Mouse (Mus musculus): ENCODE data around the gene Tmprss12.

The Tmprss12 gene

DNA sequence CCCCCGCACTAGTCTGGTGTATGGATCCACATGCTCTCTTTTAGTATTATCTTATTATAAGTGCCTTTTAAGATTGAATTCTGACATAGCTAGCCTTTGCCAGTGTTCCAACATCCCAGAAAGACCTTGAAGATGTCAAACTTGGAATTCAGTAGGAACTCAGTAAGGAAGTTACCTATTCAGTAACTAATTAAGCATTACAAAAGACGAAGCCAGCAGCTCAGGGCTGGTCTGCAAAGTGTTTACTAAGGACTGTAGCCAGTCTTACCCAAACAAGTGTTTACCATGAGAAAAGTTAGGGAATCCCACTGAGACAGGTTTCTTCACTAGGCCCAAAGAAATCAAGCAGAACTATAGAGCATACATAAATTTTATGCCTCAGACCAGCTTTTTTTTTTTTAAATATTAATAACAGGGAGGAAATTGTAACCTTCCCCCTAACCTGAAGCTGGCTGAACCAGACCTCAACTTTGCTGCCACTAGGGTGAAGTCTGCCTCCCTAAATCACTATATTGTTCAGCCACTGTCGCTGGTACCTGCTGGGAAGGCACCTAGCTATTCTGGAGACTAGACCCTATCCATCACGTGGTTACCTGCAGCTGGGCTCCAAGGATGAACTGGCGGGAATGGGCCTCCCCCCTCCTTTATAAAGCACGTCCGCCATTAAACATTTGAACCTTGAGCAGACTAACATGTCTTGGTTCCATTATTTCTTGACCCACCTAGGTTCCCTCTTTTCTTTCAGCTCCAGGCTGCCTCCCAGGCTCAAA is 5.7 kb upstream of the Tmprss12 start:
- no peak for DNase-seq (ENCODE audit: low spot score)

DNA sequence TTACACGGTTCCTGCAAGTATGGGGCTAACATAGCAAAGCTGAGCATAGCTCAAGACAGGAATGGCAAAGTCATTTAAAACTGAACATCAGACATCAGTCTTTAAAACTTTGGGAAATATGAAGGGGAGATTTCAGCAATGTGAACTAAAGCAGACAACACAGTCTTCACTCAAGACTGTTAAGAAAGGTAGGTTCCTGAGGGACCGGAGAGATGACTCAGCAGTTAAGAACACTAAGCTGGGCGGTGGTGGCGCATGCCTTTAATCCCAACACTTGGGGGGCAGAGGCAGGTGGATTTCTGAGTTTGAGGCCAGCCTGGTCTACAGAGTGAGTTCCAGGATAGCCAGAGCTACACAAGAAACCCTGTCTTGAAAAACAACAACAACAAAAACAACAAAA is 4.2 kb upstream of the Tmprss12 start:
- DNase-seq (ENCODE audit: low spot score) = no peak

DNA sequence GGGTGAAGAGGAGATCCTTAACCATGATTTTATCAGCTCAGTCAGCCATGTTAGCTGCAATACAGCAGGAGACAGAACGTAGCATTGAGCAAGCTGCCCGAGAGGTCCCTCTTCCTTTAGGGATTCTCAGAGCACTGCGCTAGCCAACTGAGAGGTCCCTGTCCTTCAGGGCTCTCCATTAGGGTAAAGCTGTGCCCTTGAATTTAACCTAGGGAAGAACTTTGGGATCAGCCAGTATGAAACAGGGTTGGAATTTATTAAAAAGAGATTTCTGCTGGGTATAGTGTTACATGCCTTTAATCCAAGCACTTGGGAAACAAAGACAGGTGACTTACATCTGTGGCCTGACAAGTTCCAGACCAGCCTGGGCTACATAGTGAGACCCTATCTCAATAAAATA is 3.1 kb upstream of the Tmprss12 start:
- no peak for DNase-seq (ENCODE audit: low spot score)

DNA sequence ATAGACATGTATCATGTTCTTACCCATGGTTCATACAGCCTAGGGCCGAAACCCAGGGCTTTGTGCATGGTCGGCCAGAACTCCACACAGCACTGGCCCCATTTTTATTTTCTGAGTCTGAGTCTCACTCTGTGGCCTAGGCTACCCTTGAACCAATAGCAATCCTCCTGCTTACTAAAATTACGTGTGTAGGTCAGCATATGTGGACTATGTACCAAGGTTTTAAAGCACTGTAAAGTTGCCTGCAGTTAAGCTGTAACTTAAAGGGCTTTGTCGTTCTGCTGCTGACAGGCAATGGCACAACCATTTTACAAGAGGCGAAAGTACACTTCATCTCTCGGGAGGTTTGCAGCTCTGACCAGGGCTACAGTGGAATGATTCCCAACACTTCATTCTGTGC is 8.3 kb downstream of the Tmprss12 start:
- DNase-seq (ENCODE audit: low spot score) = no peak

DNA sequence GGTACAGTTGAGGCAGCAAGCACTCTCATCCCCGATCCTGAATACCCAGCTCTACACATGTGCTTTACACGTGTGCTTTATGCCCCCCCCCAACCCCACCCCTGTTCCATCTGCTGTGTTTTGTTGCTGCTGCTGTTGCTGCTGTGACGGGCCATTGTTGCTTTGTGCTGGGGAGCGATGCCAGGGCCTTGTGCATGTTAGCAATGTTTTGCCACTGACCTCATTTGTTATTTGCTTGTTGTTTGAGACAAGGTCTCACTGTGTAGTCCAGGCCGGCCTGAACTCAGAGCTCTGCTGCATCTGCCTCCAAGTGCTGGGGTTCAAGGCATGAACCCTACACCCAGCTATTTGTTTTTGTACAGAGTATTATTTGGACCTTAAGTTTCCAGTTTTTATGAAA is 10.2 kb downstream of the Tmprss12 start:
- no peak for DNase-seq (ENCODE audit: low spot score)

DNA sequence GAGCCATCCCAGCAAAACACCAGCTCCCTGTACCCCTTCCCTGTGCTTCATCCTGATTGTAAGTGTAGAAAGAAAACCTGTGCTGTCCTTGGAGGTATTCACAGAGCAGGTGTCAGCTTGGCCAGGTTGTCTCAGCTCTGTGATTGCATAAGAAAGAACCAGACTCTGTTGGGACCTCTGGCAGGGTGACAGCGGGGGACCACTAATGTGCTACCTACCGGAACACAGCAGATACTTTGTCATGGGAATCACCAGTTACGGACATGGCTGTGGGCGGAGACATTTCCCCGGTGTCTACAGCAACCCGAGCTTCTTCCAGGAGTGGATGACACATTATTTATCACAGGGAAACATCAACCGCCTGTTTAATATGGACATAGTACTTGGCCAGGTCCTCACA is 11.7 kb downstream of the Tmprss12 start:
- DNase-seq (ENCODE audit: low spot score) = no peak

DNA sequence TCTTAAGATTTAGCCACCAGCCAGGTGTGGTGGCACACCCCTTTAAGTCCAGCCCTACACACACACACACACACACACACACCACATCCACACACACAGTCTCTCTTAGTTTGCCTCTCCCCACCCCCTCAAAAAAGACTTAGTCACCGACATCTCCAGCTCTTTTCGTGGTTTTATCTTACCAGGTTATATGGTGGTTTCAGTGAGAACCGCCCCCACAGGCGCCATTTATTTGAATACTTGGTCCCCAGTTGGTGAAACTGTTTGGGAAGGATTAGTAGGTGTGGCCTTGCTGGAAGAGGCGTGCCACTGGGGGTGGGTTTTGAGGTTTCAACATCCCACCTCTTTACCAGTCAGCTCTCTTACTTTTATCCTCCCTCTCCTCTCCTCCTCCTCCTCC is 17.2 kb downstream of the Tmprss12 start:
- DNase-seq (ENCODE audit: low spot score) = no peak

DNA sequence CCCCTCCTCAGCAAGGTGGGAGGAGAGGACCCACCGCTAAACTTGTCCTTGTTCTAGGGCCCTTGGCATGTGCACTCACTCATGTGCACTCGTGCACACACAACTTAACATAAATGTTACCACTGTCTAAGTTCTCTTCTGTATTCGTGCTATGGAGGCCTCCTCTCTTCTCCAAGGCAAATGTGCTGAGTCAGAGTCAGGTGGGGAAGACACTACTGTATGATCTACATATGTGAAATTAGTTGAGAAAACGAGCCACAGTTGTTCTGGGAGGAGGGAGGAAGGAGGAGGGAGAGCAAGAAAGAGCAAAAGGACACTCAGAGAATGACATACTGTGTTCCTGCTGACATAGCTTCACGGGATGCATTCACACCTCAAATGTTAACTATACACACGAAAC is 19.9 kb downstream of the Tmprss12 start:
- DNase-seq (ENCODE audit: low spot score) = no peak

DNA sequence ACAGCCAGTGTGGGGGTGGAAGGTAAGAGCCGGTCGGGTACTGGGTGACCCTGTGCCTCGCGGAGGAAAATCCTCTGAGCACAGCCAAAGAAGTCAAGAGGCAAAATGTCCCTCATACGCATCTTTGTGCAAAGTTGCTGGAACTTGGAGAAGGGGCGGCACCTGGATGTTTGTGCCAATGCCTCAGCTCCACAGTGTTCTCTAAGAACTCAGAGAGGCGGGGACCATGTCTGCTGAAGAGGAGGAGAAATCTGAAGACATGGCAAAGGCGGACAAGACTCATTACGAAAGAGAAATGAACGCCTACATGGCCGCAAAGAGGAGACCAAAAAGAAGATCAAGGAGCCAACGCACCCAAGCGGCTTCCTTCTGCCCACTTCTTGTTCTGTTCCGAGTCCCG is 20.9 kb downstream of the Tmprss12 start:
- DNase-seq (ENCODE audit: low spot score) = no peak

DNA sequence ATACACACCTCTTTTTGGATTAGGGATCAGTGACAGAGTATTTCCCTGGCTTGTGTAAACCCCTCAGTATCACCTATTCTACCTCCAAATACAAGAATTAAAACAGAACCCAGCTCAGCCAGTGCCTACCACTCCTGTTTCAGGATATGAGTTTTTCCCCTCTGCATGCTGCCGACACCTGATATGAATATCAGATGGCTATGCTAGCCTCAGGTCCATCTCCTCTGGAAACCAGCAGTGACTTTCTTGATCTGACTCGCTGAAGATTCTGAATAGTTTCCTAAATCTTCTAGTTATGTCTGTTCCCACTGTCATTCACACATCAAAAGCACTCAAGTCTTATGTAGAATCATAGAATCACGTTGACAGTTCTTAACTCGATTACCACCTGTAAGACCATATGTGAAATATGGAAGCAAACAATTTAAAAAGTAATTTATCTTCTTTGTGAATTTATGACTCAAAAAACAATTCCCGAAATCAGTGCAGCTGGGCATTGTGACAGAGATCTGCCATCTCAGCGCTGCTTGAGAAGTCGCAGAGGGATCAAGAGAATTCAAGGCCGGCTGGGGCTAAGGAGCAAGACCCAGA is 22.9 kb downstream of the Tmprss12 start:
- DNase-seq (ENCODE audit: low spot score) = no peak

DNA sequence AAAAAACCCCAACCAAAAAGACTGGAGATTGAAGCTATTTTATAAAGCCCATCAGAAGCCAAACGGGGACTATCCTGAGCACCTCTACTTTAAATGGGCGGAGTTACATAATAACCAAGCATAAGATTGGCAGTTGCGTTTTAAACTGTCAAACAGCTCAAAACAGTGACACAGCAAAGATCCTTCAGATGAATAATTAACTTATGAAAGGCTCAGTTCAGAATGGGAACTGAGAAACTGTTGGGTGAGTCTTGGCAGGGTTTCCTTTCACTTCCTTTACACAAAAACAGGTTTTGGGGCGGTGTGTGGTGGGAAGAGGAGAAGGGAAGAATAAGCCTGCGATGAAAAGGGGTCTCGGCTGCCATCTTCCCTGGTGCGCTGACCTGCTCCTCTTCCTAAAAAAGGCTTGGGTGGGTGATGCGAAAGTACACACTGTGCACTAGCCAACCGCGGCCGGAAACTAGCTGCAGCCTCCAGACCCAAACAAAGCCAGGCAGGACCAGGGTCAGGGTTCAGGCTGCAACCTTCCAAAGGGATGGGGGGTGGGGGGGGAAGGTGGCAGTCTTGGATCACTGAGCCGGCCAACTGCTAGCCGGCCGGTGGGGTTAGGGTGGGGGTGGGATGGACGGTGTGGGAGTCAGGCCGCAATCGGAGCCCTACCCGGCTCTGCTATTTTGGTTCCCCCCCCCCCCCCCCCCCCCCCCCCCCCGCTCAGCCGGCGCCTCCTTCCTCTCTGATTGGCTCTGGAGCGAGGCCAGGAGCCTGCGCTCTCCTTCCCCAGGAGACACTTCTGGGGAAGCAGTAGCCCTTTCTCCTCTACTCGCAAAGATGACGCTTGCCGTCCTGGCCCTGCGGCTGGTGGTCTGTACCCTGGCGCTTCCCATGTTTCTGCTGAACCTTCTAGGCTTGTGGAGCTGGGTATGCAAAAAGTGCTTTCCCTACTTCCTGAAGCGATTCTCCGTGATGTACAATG is 23.7 kb downstream of the Tmprss12 start, which contains the start of gene Mettl7a1:
Gene Mettl7a1 (plus strand): TSS at position 122 of the 973 bp plus-strand sequence.
- DNase-seq (ENCODE audit: low spot score) = peak; percentile 71

DNA sequence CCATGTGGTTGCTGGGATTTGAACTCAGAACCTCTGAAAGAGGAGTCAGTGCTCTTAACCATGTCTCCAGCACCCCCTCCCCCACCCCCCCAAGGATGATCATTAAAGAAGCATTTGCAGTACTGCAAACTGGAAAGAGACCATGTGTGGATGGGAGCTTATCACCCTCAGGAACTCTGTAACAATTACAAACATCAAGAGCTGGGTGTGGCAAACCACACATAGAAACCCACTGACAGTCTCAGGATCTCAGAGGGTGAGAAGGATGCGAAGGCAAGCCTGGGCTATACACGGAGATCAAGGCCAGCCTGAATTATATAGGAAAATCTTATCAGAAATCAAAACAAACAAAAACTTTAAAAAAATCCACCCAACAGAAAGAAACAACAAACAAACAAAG is 25.6 kb downstream of the Tmprss12 start:
- DNase-seq (ENCODE audit: low spot score) = no peak

DNA sequence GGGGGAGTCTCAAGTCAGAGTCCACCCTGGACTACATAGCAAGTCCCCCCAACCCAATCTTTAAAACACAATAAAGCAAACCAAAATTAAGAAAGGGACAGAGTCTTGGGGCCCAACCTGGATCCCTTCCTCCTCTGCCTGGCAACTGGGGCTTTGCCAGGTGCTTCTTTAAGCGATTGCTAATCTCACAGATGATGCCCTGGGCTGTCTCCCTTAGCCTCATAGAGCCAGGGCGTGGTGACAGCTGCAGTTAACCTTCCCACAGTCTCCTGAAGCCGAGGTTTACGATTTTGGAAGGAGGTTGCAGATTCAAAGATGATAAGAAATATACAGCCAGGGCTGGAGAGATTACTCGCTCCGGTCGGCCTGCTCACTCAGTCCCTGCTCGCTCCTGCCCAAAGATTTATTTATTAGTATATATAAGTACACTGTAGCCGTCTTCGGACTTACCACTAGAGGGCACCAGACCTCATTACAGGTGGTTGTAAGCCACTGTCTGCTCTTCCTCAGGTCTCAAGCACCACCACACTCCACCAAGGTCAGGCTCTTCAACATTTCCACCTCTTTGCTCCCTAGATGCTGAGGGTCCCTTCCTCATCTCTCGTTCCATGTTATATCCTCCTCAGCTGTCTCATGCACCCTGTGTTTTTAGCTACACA is 26.9 kb downstream of the Tmprss12 start:
- peak; percentile 73 for DNase-seq (ENCODE audit: low spot score)

DNA sequence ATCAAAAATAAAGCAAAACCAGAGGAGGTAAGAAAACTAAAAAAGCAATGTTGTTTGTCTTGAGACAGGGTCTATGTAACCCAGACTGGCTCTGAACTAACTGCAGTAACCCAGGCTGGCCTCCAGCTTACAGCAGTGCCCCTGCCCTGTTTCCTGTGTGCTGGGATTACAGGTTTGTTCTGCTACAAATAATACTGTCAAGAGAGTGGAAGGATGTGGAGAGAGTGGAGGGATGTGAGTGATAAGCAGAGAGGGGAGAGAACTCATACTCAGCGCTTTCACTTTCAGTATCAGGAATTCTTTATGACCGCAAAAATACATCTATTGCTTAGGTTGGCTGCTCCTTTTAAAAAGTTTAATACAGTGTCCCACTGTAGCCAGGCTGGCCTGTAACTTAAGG is 31.7 kb downstream of the Tmprss12 start:
- DNase-seq (ENCODE audit: low spot score) = no peak

DNA sequence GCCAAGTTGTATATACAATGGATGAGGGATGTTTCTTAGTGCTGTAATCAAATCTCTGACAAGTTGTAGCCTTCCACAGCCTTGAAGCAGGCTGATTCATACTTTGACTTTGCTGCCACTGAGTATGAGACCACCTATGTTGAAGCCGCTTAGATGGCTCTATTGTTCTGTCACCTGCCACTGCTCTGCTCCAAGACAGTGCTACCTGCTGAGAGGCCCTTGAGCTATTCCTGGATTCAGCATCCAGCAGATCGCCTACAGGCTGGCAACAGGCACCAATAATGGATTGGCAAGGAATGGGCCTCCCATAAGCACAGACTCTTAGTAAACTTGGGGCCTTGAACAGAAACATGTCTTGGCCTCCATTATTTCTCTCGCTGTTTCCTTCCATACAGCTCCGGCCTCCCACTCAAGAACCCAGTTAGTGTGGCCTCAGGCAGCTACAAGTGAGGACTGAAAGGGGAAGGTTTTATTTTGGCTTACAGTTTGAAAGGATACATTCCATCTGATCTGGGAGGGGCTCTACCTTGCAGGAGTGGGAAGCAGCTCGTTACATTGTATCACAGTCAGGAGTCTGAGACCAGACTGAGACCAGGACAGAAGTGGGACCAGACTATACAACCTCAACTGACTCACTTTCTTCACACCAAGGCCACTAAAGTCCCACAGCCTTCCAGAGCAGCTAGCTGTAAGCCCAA is 34.0 kb downstream of the Tmprss12 start:
- peak; percentile 0 for DNase-seq (ENCODE audit: low spot score)

DNA sequence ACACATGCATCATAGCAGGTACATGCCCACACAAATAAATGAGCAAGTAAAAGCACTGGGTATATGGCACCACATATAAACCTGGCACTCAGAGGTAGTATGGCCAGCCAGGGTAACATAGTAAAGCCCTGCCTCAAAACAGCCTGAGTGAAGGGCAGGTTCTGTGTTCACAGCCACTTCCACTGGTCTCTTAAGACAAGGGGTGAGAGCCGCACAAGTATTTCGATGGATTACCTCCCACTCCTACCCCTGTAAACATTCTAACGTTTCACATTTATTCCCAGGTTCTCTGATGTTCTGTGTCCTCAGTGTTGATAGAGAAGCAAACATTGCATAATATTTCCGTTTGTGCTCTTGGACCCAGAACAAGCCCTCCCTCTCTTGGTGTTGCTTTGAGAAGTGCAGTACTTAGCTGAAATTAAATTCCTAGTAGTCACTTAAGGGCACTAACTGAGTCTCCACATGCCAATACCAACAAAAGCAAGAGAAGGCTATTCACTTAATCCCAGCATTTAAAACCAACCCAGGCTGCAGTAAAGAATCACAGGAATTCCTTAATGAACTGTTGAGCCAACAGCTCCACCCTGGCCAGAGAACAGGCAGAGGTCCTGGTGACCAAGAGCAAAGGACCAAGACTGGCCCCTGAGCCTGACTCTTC is 37.5 kb downstream of the Tmprss12 start:
- peak; percentile 0 for DNase-seq (ENCODE audit: low spot score)

DNA sequence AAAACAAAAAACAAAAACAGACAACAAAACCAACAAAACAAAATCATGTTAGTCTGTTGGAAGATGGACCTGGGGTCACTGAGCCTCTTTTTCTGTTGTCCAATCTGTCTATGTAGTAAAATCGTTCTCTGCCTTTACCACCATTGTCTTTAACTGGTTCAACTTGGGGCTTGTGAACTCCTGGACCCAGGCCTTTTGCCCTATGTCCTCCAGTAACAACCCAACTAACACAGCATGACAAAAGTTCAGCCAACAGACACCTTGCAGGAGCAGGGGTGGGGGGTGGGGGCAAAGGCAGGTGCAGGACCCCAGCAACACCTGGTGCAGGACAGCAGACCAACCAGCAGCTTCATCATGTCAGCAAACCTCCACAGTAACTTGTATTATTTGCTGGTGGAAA is 39.2 kb downstream of the Tmprss12 start:
- peak; percentile 1 for DNase-seq (ENCODE audit: low spot score)

DNA sequence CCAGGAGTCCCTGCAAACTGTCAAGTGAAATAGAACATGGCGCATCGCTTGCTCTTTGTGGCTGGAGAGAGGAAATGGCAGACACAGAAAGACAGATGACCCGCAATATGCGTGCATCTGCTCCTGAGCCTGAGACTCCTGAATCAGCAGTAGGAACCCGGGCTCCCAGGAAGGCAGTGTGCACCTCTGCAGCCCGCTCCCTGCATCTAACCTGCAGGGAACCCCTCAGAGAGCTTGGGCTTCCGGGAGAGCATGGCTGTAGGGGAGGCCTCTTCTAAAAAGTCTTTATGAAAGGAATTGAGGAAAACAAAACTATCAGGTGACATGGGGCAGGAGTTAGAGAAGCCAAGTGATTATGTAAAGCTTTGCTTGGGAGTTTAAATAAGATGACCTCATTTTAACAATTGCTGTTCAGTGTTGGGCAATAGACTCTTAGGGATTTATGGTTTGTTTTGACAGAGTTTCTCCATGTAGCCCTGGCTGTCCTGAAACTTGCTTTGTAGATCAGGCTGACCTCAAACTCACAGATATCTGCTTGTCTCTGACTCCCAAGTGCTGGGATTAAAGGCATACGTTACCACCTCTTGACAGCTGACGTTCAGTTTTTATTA is 39.8 kb downstream of the Tmprss12 start:
- peak; percentile 0 for DNase-seq (ENCODE audit: low spot score)

DNA sequence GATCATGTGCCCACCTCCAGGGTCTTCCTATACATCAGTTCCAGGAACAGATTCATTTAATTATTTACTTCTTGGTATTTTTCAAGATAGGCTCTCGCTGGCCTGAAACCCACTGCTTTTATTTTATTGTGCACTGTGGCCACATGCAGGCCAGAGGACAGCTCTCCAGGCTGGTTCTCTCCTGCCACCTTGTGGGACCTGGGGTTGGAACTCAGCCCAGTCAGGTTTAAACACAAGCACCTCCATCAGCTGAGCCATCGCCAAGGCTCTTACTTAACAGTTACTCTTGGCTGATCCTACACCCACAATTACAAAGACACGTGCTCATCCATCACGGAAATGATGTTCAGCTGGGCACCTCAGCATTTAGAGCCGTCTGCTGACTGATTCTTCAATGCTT is 40.5 kb downstream of the Tmprss12 start:
- DNase-seq (ENCODE audit: low spot score) = peak; percentile 10

DNA sequence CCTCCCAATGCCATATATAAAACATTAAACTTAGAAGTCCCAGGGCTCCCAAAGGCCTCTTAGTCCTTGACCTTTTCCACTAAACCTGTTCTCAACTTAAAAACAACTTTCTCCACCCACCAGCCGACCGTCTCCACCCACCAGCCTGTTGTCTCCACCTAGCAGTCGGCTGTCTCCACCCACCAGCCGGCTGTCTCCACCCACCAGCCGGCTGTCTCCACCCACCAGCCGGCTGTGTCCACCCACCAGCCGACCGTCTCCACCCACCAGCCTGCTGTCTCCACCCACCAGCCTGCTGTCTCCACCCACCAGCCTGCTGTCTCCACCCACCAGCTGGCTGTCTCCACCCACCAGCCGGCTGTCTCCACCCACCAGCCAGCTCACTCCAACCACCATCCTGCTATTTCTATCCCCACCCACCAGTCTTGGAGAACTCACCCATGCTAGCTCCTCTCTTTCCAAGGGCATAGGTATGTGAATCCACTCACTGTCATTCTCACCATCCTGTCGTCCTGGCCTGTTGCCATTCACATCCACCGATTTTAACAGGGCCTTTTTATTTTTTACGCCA is 43.5 kb downstream of the Tmprss12 start:
- peak; percentile 0 for DNase-seq (ENCODE audit: low spot score)

All from retina, embryonic 14.5 days (tissue).